Mouse (Mus musculus): ENCODE data around the gene 4930426L09Rik. TPM values are rescaled to one million over a fixed set of nuclear protein-coding genes. Genes with fewer than 3 reads are reported as not detected.

Gene 4930426L09Rik
- total RNA-seq (2021), result 1 to 10 TPM; 1.3 to 1.8 TPM

DNA sequence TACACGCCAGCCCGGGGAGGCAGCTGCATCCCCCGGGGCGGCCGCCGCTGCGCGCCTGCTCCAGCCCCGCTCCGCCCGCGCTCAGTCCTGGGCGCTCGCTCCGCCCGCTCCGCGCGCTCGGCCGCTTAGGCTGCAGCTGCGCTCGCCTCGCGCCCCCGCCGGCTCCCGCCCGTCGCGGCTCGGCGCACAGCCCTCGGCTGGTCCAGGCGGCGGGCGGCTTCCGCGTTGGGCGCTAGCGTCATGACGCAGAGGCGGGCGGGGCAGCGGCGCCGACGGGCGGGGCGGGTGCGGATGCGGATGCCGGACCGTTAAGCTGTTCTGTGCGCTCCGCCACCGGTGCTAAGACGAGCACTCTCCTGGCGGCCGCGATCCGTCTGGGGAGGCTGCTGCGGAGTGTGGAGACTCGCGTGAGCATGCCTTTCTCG lies at the start of gene 4930426L09Rik, which contains the start of gene Pip4k2a:
TSS of gene 4930426L09Rik (plus strand) at position 290 of the 425 bp plus-strand sequence.
TSS of gene Pip4k2a (minus strand) at position 73 of the 425 bp plus-strand sequence.
- peak; percentile 94 to 97 for DNase-seq (ENCODE audit: low spot score in 2 of 2)
- intact Hi-C loops (cut with DNase I), result loop anchor here (1.0 to 10.0 kb wide), 6 partner anchors 83 to 344 kb away; partner anchors contain the start of gene Bmi1

DNA sequence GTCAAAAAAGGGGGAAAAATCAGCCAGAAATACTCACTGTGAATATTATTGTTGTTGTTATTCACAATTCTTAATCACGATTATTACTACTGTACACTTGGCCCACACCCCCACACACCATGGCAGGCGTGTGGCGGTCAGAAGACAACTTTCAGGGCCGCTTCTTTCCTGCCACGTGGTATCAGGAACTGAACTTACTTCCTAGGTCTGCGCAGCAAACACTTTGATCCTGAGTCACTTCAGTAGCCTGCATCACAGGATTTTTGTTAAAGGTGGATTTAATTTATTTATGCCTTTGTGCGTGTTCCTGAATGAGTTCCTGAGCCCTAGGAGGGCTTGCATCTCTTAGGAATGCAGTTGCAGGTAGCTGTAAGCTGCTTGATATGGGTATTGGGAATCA lies 49.4 kb upstream of the 4930426L09Rik start:
- intact Hi-C loops (cut with DNase I), result no loop called here
- DNase-seq (ENCODE audit: low spot score in 2 of 2), result no peak

DNA sequence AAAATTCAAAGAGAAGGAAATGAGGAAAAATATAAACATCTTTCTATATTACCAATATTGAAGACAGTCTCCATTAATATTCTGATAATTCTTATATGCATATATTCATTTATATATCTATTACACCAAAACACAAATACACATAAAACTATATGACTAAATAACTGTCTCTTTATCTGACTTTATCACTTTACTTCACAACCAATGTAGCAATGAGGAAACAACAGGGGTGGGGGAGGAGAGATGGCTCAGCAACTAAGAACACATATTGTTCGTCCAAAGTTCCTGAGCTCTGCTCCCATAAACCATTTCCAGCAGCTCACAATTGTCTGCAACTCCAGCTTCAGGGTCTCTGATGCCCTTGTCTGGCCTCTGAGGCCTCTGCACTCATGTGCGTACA lies 47.4 kb upstream of the 4930426L09Rik start:
- DNase-seq (ENCODE audit: low spot score in 2 of 2), result no peak
- intact Hi-C loops (cut with DNase I), result no loop called here

DNA sequence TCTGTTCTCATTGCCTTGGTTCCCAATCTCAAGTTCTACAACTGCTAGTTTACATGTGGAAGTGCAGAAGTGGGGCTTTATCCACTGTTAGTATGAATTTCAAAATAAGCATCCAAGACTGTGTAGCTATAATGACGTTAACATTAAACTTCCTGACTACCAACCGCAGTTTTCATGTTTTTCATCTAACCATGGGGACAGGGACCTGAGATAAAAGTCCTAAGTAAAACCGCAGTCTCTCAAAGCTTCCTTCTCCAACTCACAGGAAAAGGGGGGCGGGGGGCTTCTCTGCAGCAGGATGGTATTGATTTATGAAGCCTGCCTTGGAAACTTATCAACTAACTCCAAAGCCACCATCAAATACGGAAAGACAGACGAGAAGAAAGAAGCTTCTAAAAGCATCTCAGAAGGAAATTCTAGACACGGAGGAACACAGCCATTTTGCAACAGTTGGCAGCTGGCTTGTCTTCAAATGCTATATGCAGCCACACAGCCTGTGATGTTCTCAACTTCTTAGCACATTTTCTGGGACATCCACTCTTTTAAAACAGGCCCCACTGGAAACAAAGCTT lies 46.0 kb upstream of the 4930426L09Rik start:
- intact Hi-C loops (cut with DNase I), result loop anchor here (1.0 kb wide), 1 partner anchor 45 kb away; no protein-coding TSS in a partner anchor
- peak; percentile 54 to 88 for DNase-seq (ENCODE audit: low spot score in 2 of 2)

DNA sequence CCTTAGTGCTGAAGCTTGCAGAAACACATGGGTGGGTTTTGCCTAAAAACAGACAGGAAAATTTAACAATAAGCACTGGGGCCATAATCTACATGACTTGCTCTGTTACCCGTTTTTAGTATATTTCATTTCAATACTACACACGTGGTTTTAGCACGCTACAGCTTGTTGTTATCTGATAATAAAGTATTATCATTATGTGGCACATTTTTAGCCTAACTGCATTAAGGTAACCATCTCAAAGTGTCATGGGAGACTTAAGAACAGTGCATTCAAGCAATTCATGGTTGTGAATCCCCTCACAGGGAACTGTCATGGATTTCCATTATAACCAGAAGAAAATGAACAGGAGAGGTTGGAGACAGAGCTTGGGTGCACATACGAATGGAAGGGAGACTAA lies 43.7 kb upstream of the 4930426L09Rik start:
- no peak for DNase-seq (ENCODE audit: low spot score in 2 of 2)
- intact Hi-C loops (cut with DNase I), result no loop called here

DNA sequence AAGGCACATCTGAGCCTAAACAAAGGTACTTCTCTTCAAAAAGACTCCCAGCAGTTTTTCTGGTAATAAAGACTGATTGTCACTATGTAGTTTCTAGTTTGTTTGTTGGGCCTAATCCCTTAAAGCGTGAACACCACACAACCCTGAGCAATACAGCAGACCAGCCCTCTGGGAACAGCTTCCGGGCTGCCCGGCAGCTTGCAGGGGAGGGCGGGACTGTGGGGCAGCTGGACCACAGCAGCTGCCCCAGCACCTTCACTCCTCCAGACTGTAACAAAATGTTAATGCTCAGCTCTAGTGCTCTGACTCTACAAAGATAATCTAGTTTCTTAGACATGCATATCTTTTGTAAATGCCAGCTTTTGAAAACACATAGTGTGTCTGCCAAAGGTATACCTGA lies 43.1 kb upstream of the 4930426L09Rik start:
- intact Hi-C loops (cut with DNase I), result no loop called here
- DNase-seq (ENCODE audit: low spot score in 2 of 2), result no peak

DNA sequence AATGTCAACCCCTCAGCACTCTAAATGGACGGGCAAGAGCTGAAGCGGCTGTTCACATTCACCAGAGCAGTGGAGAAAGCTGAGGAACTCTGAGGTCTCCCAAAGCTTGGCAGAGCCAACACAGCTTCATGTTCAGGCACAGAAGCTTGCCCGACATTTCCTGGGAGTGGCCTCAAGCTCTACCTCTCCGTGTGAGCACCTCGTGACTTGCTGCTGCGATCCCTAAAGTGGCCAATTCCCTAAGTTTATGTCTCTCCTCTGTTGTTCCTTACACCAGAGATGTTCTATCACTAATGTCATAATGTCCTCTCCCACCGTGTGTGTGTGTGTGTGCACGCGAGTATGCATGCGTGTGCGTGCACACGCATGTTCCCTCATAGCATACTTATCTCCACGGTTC lies 42.5 kb upstream of the 4930426L09Rik start:
- intact Hi-C loops (cut with DNase I), result no loop called here
- no peak for DNase-seq (ENCODE audit: low spot score in 2 of 2)

DNA sequence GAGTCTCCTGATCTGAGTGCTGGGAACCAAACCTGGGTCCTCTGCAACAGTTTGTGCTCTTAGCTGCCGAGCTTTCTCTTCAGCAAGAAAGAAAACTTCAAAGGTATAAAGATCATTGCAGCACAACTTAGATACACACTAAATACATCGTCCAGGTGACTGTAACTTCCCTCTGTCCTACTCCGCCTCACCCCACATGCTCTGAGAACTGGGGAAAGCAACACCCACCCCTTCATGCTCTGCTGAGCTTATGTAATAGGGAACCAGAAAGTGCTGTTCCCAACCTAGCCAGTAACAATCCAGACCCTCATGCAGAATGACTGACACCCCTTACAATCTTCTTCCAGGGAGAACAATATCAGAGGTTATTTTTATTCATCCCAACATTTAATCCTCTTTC lies 41.7 kb upstream of the 4930426L09Rik start:
- intact Hi-C loops (cut with DNase I), result no loop called here
- no peak for DNase-seq (ENCODE audit: low spot score in 2 of 2)

DNA sequence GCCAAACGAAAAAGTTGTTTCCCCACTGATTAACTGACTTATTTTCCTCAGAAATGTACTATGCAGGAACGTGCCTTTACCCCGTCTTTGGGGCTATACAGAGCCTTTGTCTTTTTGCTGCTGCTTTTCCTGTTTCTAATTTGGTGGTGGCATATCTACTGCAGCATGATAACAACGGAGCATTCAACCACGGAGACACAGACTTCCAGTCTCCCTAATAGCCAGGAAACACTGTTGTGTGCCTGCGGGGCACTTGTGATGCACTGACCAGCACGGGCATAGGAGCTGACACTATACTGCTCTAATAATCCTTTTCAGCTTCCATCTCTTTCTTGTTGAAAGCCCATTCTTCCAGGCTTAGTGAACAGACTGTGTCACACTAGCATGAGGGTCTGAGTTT lies 41.2 kb upstream of the 4930426L09Rik start:
- DNase-seq (ENCODE audit: low spot score in 2 of 2), result no peak
- intact Hi-C loops (cut with DNase I), result no loop called here

DNA sequence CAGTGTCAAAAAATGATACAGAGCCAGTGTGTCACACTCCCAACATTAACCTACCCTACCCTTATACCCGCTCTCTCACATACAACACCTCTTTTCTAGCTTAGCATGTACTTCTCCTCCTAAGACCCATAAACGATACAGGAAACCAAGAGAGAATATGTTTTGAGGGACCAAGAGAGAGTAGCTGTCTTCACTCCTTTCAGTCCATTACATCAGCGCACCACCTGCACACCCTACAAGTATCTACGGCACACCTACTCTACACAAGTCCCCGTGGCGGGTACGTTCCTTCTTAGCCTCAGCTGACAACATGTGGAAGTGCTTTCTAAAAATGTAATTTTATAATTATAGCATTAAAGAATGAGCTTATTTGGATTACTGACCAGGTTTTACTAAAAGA lies 40.7 kb upstream of the 4930426L09Rik start:
- intact Hi-C loops (cut with DNase I), result no loop called here
- DNase-seq (ENCODE audit: low spot score in 2 of 2), result no peak

DNA sequence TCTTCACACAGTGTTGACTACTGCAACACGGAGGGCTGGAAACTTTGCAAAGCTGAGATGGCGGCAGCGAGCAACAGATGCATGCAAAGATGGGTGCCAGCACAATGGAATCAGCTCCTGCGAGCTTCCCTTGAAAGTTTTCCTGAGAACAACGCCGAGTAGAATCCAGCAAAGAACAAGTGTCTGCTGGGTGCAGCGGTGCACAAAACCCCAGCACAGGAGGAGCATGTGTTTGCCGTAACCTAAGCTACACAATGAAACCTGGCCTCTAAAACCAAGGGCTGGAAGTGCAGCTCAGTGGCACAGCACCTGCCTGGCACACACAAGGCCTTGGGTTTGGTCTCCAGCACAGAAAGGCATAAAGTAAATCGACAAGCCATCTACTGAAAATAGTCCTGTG lies 40.1 kb upstream of the 4930426L09Rik start:
- intact Hi-C loops (cut with DNase I), result no loop called here

DNA sequence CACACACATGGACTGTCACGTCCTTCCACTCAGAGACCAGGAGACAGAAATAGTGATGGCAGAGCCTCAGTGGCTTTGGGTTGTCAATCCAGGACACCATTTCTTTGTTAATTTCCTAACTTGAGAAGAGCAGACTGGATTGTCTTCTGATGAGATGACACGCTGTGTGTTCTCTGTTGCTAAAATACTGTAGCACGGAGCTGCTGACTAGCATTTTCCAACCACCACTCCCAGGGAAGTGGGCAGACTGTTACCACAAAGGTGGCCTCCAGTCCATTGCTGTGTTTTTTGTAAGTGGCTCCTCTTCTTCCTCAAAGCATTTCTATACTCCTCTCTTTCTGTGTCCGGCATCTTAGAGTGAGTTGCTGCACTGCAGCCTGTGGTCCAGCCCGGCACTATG lies 39.6 kb upstream of the 4930426L09Rik start:
- DNase-seq (ENCODE audit: low spot score in 2 of 2), result no peak

More for the DNA sequence above, 40.1 kb upstream of the 4930426L09Rik start:
- DNase-seq (ENCODE audit: low spot score in 2 of 2), result no peak

DNA sequence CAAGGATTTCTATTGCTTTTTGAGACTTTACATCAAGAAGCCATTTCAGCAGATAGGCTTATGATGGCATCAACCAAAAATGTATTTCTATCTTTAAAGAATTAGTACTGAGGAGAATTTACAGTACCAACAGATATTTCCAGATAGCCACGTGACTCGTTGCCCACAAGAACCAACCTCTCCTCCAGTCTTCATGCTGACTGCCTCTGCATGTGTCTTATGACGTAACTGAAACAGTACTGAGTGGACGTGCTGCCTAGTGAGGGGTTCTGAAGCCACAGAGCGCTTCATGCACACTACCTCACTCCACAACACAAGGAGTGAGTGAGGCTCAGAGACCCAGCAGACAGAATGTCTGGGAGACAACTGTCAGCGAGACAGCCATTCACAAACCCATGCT lies 39.1 kb upstream of the 4930426L09Rik start:
- intact Hi-C loops (cut with DNase I), result no loop called here
- DNase-seq (ENCODE audit: low spot score in 2 of 2), result no peak

More for the DNA sequence above, 39.6 kb upstream of the 4930426L09Rik start:
- intact Hi-C loops (cut with DNase I), result no loop called here

DNA sequence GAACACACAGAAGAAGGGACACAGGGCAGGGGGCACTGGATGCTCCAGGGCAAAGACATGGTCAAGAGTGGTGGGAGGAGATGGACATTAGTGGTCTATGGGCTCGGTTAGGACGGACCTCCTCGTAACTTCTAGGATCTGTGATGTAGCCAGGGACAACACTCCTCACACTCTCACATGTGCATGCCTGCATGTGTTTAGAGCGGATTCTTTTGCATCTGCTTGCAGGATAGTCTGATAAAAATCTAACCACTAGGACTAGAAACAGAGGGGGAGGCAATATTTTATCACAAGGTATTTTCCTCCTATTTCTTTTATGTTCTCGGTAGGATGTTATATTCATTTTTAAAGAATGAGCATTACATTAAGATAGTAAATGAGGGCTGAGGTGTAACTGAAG lies 38.6 kb upstream of the 4930426L09Rik start:
- no peak for DNase-seq (ENCODE audit: low spot score in 2 of 2)
- intact Hi-C loops (cut with DNase I), result no loop called here

DNA sequence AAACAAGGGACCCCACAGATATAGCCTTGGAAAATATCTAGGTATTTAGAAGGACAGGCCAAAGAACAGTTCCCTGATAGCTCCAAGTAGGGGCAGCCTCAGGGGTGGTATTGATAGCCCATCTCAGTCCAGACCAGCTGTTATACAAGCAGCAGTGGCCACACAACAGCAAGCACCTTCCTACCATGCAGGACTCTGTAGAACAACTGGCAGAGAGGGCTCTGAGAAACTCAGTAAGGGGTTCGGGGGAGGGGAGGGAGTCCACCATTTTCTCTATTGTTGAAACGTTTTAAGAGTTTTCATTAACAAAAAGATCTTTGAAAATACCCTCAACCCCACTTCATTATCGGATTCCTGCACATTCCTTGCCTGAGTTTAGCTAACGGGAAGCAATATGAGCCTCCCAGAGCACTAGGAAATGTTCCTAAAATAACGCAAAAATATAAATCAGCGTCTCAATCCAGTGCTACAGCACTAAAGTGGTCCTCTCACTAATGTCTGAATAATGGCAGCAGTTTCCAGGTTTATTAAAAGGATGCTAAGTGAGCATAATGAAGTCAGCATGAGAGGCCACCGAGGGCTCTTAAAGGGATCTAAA lies 37.7 kb upstream of the 4930426L09Rik start:
- intact Hi-C loops (cut with DNase I), result no loop called here
- no peak for DNase-seq (ENCODE audit: low spot score in 2 of 2)

DNA sequence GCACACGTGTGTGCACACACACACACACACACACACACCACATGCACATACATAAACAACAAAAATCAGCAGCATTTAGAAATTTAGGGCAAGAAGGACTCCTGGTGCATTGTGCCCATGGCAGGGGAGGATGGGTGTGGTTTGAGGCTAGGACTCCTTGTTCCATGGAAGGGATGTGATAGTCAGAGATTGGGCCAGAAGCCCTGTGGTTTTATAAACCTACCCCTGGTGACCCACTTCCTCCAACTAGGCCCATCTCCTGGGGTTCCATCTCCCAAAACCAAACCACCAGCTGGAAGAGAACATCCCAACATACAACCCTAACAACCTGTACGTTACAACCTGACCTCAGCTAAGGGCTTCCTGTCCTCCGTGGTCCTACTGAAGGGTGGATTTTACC lies 35.6 kb upstream of the 4930426L09Rik start:
- no peak for DNase-seq (ENCODE audit: low spot score in 2 of 2)
- intact Hi-C loops (cut with DNase I), result no loop called here

DNA sequence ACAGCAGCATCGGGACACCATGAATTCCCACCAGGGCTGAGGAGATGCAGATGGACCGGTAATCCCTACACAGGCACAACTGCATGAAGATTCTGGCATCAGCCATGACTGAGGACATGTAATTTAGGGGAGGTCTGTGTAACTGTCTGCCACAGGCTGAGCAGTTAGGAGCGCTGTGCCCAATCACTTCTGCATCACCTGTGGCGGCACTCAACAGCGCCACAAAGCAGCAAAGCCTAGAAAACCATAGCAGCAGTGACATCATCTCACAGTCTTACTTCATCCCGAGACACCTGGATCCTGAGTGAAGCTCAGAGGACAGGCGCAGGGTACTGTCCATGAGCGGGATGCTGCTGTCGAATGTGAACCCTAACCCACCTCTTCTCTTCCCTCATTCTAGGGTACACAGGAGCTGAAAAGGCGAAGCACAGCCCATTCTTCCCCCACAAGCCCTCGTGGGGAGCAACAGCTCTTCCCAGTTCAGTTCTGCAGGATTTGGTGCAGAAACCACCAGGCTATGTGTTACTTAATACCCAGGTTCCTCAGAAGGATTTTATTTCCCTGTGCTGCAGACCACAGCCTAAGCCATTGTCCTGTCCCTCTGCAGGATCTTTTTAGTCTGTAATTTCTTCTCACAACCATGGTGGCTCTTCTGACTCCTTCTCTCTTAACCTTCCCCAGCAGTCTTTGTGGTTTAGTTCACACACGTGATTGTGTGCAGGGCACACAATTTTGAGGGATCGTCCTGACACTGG lies 34.7 kb upstream of the 4930426L09Rik start:
- intact Hi-C loops (cut with DNase I), result no loop called here
- DNase-seq (ENCODE audit: low spot score in 2 of 2), result no peak

DNA sequence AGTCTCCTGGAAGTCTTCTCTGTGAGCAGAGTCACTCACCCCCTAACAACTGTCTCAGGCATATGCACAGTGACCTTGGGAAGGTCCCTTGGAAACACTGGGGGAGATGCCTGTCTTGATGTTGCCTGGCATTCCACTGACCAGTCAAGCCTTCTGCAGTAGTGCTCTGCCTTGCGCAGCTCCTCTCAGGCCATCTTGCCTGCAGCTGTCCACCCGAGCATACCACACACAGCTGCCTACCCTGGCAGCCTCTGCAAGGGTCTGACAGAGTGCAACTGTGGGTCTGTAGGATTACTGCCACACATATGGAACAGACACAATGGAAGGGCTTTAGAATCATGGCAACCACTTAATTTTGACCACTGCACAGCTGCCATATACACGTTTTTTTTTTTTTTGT lies 33.0 kb upstream of the 4930426L09Rik start:
- intact Hi-C loops (cut with DNase I), result no loop called here
- DNase-seq (ENCODE audit: low spot score in 2 of 2), result no peak

DNA sequence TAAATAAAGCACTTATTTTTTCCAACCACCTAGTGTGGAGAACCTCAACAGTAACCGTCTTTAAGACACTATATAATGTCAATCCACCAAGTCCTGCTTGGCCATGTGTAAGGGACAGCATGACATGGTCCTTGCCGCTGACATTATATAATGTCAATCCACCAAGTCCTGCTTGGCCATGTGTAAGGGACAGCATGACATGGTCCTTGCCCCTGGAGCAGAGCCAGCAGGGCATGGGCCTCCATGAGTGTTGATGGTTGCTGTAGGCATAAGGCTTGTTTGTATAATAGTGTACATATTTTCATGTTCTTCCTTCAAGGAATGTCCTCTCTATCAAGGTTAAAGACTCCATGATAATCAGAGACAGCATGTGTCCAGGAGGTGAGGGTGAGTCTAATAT lies 32.2 kb upstream of the 4930426L09Rik start:
- intact Hi-C loops (cut with DNase I), result no loop called here

DNA sequence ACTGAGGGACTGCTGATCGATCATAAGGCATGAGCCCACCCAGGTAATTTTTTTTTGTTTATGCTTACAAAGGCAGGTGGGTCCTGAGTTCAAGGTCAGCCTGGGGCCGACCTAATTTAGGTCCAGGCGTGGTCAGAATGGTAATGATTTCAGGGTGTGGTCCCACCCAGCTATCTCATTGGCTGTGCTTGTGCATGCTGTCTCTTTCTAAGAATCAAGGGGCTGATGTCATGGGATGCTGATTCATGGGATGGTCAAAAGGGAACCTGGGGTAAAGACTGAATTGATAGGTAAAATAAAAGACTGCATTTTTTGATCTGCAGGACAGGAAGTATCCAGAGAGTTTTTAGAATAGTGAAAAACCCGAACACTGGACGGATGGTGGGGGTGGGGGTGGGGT lies 31.6 kb upstream of the 4930426L09Rik start:
- intact Hi-C loops (cut with DNase I), result no loop called here
- DNase-seq (ENCODE audit: low spot score in 2 of 2), result no peak

More for the DNA sequence above, 32.2 kb upstream of the 4930426L09Rik start:
- DNase-seq (ENCODE audit: low spot score in 2 of 2), result no peak

Data from left cerebral cortex, postnatal 25 days (tissue).